Mouse (Mus musculus) limb, embryonic 14.5 days (tissue): ENCODE results near the gene Ubap1. TPM values are rescaled to one million over a fixed set of nuclear protein-coding genes. Genes with fewer than 3 reads are reported as not detected.

Experiments used
- ATAC-seq: fragments of 200-750 bp; cut with Nextera tagmentation; 2 replicates; pipeline ENCODE4 v1.8.0; 2017; ENCODE audit warnings: low read depth, moderate number of reproducible peaks, moderate TSS enrichment; ENCODE audit not compliant: low FRiP score
- DNase-seq: peaks from one replicate; pipeline ENCODE4 v3.0.0-alpha.2; 2015; ENCODE audit warnings: low spot score
- H3K27ac ChIP-seq: fragments of 300-500 bp; sonication (generic); replicated peaks from 2 replicates; pipeline ENCODE4 v1.5.1; 2014; ENCODE audit warnings: low read depth, mild to moderate bottlenecking, low read length, moderate library complexity, mixed read lengths
- H3K27me3 ChIP-seq: fragments of 300-500 bp; sonication (generic); 2 replicates; pipeline ENCODE4 v1.6.1; 2014; ENCODE audit warnings: low read length, mixed read lengths; ENCODE audit not compliant: control insufficient read depth, insufficient read depth
- H3K36me3 ChIP-seq: fragments of 300-500 bp; sonication (generic); 2 replicates; pipeline ENCODE4 v1.6.1; 2014; ENCODE audit warnings: mild to moderate bottlenecking, low read length, moderate library complexity, mixed read lengths; ENCODE audit not compliant: control insufficient read depth, insufficient read depth
- H3K4me1 ChIP-seq: fragments of 300-500 bp; sonication (generic); 2 replicates; pipeline ENCODE4 v1.6.1; 2014; ENCODE audit warnings: antibody characterized with exemption, low read length, mixed read lengths; ENCODE audit not compliant: control insufficient read depth, insufficient read depth
- H3K4me2 ChIP-seq: fragments of 300-500 bp; sonication (generic); replicated peaks from 2 replicates; pipeline ENCODE4 v1.6.1; 2014; ENCODE audit warnings: low read depth, mild to moderate bottlenecking, low read length, moderate library complexity; ENCODE audit not compliant: severe bottlenecking
- H3K4me3 ChIP-seq: fragments of 300-500 bp; sonication (generic); replicated peaks from 2 replicates; pipeline ENCODE4 v1.5.1; 2014; ENCODE audit warnings: low read length
- H3K9ac ChIP-seq: fragments of 300-500 bp; sonication (generic); 2 replicates; pipeline ENCODE4 v1.6.1; 2014; ENCODE audit warnings: mild to moderate bottlenecking, low read depth, low read length, moderate library complexity; ENCODE audit not compliant: severe bottlenecking
- H3K9me3 ChIP-seq: fragments of 300-500 bp; sonication (generic); 2 replicates; pipeline ENCODE4 v1.6.1; 2016; ENCODE audit warnings: low read length; ENCODE audit not compliant: control insufficient read depth
- POLR2A ChIP-seq: fragments of 200-500 bp; IDR thresholded peaks from 2 replicates; pipeline ENCODE4 v1.8.0; 2012; ENCODE audit warnings: inconsistent platforms, mild to moderate bottlenecking, moderate library complexity, borderline replicate concordance; ENCODE audit not compliant: insufficient read depth, insufficient read length; ENCODE audit errors: extremely low read depth
- WGBS: fragments of 180-500 bp; shearing (Covaris S2); extraction: QIAGEN DNeasy Blood & Tissue Kit; methylation state at CpG from one replicate; pipeline ENCODE4 v1.1.7; 2014; 5-methylcytosine and 5-hydroxymethylcytosine counted together
- polyA plus RNA-seq, 2 experiments: library from polyadenylated mRNA; depleted of rRNA in 1 of 2; stranded (reverse) in 1 of 2; unstranded in 1 of 2; fragments of >200 nt; fragmentation: Nextera tagmentation in 1 of 2; extraction: Ambion mirVana in 1 of 2; gene quantifications; 2 replicates each; pipeline versions ENCODE4 v1.2.1 to v1.2.3; 2012 to 2014

Gene Ubap1
- polyA plus RNA-seq, 2 experiments, result 48.3 to 51.4 TPM

DNA sequence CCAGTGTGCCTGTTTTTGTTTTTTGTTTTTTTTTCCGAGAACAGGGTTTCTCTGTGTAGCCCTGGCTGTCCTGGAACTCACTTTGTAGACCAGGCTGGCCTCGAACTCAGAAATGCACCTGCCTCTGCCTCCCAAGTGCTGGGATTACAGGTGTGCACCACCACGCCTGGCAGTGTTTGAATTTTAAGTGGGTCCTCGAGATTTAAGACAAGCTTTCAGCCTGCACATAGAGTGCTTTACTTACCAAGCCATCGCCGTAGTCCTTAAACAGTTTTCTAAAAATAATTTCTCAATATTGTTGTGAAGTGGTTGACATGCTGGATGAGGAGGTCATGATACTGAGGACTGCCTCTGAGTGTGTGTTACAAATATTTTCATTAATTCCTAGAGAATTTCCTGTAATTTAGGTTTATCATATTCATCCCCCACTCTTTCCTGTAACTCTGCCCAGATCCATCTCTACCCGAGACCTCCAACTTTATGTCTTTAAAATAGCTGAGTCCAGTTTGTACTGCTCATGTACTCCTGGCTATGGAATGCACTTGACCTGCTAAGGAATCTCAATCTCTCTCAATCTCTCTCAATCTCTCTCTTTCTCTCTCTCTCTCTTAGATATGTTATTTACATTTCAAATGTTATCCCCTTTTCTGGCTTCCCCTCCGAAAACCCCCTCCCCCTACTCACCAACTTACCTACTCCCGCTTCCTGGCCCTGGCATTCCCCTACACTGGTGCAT is 21.1 kb downstream of the Ubap1 start:
- no peak overlapping the region for H3K9ac ChIP-seq
- H3K4me2 ChIP-seq, result no peak overlapping the region
- no peak for TF ChIP-seq POLR2A
- no peaks in the 10 kb centered on the region for H3K4me1 ChIP-seq
- H3K27ac ChIP-seq, result no peak overlapping the region
- 93% methylated on average over 9 of the region's 9 CpGs for WGBS
- H3K9me3 ChIP-seq, result no peaks in the 10 kb centered on the region
- DNase-seq (no peak), ATAC-seq (no peak)
- H3K27me3 ChIP-seq, result no peaks in the 10 kb centered on the region
- H3K4me3 ChIP-seq, result no peak overlapping the region
- peaks cover 54% of the 10 kb centered on the region for H3K36me3 ChIP-seq

- Histone ChIP-seq H3K27me3 (no peaks in the 10 kb centered on the region), H3K4me2 (no peak overlapping the region), H3K36me3 (peaks cover 71% of the 10 kb centered on the region), H3K9ac (no peak overlapping the region), H3K9me3 (no peaks in the 10 kb centered on the region), H3K4me3 (no peak overlapping the region), H3K27ac (no peak overlapping the region), H3K4me1 (no peaks in the 10 kb centered on the region)
- no peak for TF ChIP-seq POLR2A
- DNase-seq, result no peak
- no peak for ATAC-seq
Measured at GRCm38 (mm10) chr4:41377567-41377966, 28.8 kb downstream of the Ubap1 start.

DNA sequence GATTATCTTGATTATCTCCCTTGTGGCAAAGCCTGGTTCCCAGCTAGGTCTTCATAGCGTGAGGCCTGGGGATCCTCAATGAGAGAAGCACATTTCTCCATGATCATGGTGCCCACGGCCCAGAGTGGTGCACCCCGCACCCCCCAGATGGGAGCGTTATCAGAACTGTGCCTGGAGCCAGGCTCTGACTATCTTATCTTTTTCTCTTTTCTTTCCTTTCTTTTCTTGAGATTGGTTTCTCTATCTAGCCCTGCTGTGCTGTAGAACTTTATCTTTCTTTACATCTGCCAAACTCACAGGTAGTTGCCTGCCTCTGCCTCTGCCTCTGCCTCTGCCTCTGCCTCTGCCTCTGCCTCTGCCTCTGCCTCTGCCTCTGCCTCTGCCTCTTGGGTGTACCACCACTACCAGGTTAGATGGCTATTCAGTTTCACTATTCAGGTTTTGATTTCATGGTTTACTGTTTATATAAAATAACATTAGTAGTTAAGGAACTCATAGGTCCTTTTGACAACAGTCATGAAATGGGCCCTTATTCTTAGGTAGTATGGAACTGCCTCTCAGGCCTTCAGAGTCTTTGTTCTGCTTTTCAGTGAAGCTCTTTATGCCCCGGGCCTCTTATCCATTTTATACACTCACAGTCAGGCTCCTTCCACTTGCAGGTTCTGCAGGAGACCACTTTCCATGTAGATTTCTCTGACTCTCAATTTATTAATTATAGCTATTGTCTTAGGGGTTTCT is 32.6 kb downstream of the Ubap1 start:
- 100% methylated on average over 5 of the region's 5 CpGs for WGBS
- Histone ChIP-seq H3K9ac (no peak overlapping the region), H3K27me3 (no peaks in the 10 kb centered on the region), H3K4me2 (no peak overlapping the region), H3K4me3 (no peak overlapping the region), H3K4me1 (no peaks in the 10 kb centered on the region), H3K9me3 (no peaks in the 10 kb centered on the region), H3K36me3 (peaks cover 61% of the 10 kb centered on the region), H3K27ac (no peak overlapping the region)
- no peak for TF ChIP-seq POLR2A
- DNase-seq (no peak), ATAC-seq (no peak)

GRCm38 (mm10) chr4:41386412-41386975 is 37.7 kb downstream of the Ubap1 start:
- Histone ChIP-seq H3K36me3 (peaks cover 61% of the 10 kb centered on the region), H3K4me3 (no peak overlapping the region), H3K9me3 (no peaks in the 10 kb centered on the region), H3K27ac (no peak overlapping the region), H3K4me2 (no peak overlapping the region), H3K9ac (no peak overlapping the region), H3K27me3 (no peaks in the 10 kb centered on the region), H3K4me1 (no peaks in the 10 kb centered on the region)
- no peak for DNase-seq
- no peak for TF ChIP-seq POLR2A
- 80% methylated on average over 1 of the region's 1 CpGs for WGBS
- ATAC-seq, result no peak

DNA sequence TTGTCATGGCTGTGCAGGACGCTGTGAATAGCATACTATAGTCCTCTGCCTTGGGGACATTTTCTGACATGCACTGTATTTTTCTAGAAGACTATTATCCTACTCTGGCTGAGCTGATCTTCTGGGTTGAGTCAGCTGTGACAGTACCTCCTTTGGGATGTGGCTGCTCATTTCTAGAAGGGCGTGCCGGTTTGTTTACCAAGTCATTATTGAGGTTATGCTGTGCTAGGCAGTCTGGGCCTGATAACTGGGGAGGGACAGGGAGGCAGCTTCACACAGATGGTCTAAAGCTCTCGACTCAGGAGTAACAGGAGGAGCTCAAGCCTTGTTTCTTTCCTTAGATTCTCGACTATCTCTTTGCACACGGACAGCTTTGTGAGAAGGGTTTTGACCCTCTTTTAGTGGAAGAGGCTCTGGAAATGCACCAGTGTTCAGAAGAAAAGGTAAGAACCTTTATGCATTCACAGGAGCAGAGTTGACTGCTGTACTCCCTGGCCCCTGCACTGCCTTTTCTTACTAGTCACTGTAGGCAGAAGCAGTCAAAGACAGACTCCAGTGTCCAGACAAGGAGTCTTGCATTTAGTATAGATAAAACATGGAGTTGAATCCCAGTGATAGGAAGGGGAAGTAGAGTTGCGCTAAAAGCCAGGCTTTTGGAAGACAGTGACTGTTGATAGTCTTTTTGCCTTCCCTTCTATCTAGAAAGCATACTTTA is 39.1 kb downstream of the Ubap1 start:
- no peaks in the 10 kb centered on the region for H3K27me3 ChIP-seq
- ATAC-seq (no peak), DNase-seq (no peak)
- H3K4me3 ChIP-seq, result no peak overlapping the region
- no peak overlapping the region for H3K4me2 ChIP-seq
- no peak overlapping the region for H3K27ac ChIP-seq
- H3K9me3 ChIP-seq, result no peaks in the 10 kb centered on the region
- H3K9ac ChIP-seq, result no peak overlapping the region
- no peaks in the 10 kb centered on the region for H3K4me1 ChIP-seq
- WGBS, result 81% methylated on average over 7 of the region's 7 CpGs
- no peak for TF ChIP-seq POLR2A
- peaks cover 64% of the 10 kb centered on the region for H3K36me3 ChIP-seq
